Mouse (Mus musculus) T-helper 17 cell (primary cell): Measurements from ENCODE around the gene Fbxl17.

Source experiments
- in situ Hi-C, 2 experiments: fragments of 300-600 bp; cut with MboI, MseI; formaldehyde crosslinking; loops; 1 replicate in 1 of 2; 2 replicates in 1 of 2; pipeline ENCODE4 v1.15.1; 2025; ENCODE audit warnings: high pct_unique_total_duplicates in 2 of 2

Fbxl17 gene

DNA sequence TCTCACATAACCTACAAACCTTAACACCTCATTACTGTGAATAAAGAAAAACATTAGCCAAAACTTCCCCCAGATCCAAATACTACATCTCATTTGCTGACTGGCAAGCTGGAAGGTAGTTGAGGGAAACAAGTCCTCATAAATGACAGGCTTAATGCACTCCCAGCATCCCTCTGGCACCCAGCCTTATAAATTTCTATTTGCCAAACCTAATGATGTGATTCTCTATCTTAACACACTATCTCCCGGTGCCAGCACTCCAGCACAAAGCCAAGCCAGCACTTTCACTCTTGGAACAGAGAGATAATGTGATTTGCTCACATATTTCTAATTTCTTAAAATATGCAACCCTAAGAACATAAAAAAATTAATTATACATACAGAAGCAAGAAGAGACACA is 34.6 kb downstream of the Fbxl17 start:
- in situ Hi-C loops, result loop anchor here in 1 of 2 experiments (5.0 kb wide), 1 partner anchor 143 kb away; no protein-coding TSS in a partner anchor

DNA sequence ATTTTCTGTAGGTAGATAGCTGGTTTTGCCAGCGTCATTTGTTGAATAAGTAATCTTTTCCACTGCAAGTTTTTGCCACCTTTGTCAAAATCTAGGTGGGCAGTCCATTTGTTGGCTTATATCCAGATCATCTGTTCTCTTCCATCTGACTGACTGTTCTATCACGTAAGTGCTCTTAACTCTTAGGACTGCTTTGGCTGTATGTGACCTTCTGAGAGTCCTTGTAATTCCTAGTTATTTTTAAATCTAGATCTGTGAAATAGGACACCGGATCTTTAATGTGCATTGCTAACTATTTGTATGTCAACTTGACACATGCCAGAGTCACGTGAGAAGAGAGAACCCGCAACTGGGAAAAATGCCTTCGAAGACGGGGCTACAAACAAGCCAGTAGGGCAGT is 37.3 kb downstream of the Fbxl17 start:
- in situ Hi-C loops, result no loop called here

- in situ Hi-C loops, result no loop called here
Observed at GRCm38 (mm10) chr17:63459712-63460495, 39.9 kb downstream of the Fbxl17 start.

DNA sequence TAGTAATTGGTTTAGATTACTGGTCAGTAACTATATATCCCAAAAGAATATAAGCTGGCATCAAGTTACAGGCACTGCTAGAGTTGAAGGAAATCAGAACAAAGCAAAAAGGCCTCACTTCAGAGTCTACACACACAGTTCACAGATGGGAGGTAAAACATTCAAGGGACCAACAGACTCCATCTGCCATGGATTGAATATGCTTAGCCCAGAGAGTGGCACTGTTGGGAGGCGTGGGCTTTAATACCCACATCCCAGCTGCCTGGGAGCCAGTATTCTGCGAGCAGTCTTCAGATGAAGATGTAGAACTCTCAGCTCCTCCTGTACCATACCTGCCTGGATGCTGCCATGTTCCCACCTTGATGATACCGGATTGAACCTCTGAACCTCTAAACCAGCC is 41.8 kb downstream of the Fbxl17 start:
- in situ Hi-C loops, result no loop called here

DNA sequence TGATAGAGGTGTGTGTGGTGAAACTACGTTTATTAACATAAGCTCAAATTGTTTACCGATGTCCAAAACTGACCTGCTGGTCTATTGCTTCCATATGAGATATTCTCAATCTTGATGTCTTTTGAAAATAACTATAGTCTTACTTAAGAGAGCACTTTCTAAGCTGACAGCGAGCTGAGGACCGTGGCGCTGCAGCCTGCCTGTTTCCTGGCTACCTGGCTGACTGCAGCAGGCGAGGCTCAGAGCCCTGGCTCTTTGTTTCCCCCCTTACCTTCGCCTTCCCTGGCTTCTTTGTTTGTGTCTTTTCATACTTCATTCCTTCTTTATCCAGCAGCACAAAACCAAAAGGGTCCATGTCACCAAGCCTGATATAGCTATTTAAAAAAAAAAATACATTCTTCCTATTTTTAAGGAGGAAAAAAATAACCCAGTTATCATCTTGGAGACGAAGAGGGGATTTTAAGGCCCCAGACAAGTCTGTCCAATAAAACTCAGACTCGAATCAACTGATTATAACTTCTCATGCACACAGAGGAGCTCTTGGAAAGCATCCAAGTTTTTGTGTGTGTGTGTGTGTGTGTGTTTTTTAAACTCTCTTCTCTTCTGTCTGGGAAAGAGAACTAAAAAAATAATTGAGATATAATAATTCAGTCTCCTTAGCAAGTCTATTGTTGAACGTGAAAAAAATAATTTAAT is 48.4 kb downstream of the Fbxl17 start:
- in situ Hi-C loops, result no loop called here

GRCm38 (mm10) chr17:63447691-63448090 is 52.1 kb downstream of the Fbxl17 start:
- in situ Hi-C loops, result no loop called here

DNA sequence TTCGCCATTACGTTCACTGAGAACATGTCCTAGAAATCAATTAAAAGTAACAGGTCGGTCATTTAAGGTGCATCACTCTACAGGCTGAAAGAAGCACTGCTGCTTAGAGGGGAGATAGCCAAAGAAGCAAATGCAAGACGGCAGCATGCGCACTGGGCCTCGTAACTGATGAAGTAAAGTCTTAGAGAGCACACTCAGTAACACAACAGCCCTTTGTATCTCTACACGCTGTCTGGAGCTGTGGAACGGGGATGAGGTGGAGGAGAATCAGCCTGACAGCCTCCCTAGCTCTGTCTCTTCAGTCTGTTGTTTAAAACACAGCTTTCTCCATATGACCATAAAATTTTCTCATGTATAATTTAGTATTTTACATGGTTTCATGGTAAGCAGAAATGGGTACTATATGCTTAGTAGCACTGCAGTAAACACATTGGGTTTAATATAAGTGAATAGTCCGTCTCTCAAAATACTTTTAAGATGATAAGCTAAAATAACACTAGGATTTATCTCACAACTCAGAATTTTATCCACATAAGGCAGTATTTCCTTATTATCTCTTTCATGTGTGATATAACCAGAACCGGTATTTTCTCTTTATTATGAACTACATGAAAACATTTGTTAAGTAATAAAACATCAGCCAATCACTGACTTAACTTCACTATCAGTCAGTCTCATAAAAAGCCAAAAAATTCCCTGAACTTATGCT is 52.7 kb downstream of the Fbxl17 start:
- in situ Hi-C loops, result no loop called here

GRCm38 (mm10) chr17:63445212-63445611 is 54.6 kb downstream of the Fbxl17 start:
- in situ Hi-C loops, result no loop called here

DNA sequence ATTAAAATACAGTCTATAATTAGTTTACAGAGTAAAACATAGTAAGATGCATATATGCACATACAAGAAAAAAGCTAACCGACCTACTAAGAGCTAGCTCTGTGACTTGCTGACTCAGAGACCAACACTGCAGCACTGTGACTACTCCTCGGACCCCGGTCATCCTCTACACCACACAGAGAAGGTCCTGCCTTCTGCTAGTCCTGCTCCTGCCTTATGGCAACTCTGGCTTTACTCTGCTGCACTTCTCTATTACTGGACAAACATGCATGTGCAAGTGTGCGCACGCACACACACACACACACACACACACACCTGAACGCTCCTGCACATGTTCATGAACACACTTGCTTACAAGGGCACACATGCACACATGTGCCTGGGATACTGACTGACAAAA is 62.4 kb downstream of the Fbxl17 start:
- in situ Hi-C loops, result no loop called here

DNA sequence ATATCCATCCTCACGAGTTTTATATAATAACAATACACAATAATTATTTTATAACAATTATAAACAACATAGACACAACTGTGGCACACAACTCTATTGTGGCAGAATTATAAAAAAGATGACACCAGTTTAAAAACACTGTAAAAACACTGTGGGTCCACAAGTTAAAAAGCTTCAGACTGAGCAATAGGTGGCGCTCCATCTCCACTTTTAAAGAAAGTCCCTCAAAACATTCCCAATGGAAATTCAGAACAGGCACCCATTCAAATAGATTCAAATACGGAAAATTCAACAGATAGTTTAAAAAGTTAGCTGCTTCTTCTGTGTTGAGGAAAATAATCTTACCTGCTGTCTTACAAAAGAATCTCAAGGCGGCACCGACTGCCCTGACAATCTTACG is 65.7 kb downstream of the Fbxl17 start:
- in situ Hi-C loops, result no loop called here

GRCm38 (mm10) chr17:63431650-63432049 is 68.2 kb downstream of the Fbxl17 start:
- in situ Hi-C loops, result no loop called here

- in situ Hi-C loops, result no loop called here
Observed at GRCm38 (mm10) chr17:63430395-63431075, 69.3 kb downstream of the Fbxl17 start.

- in situ Hi-C loops, result no loop called here
Observed at GRCm38 (mm10) chr17:63423851-63424250, 76.0 kb downstream of the Fbxl17 start.

DNA sequence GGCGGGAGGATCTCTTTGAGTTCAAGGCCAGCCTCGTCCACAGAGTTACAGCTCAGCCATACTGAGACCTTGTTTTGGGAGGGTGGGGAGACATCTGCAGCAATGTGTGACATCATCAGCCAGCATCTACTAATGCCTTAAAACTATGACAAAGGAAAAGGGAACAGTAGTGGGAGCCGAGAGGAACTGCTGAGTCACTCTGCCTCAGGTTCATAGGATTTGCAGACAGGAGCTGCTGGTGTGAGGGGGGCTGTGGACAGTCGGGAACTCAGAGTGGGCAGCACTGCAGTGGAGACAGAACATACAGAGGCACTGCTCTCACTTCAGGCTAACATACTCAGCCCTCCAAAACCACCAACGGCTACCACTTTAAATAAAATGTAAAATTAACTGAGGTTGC is 77.1 kb downstream of the Fbxl17 start:
- in situ Hi-C loops, result no loop called here

DNA sequence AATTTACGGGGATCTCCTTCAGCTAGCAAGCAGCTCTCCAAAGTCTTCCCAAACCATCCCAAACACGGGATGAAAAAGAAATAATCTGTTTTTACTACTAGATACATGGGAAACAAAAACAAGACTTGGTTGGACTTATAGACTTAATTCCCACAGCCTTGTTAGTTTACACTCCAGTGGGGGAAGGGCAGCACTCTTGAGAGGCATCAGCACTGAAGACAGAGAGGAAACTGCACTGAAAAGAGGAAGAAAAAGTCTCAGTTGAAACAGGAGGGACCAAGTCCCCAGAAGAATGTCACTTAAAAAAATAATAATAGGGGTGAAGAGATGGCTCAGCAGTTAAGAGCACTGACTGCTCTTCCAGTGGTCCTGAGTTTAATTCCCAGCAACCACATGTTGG is 78.0 kb downstream of the Fbxl17 start:
- in situ Hi-C loops, result no loop called here

- in situ Hi-C loops, result loop anchor here in 1 of 2 experiments (10.0 kb wide), 1 partner anchor 95 kb away; no protein-coding TSS in a partner anchor
Observed at GRCm38 (mm10) chr17:63419503-63419902, 80.3 kb downstream of the Fbxl17 start.

GRCm38 (mm10) chr17:63413973-63414580 is 85.7 kb downstream of the Fbxl17 start:
- in situ Hi-C loops, result loop anchor here in 1 of 2 experiments (10.0 kb wide), 1 partner anchor 89 kb away; no protein-coding TSS in a partner anchor

GRCm38 (mm10) chr17:63411564-63411963 is 88.3 kb downstream of the Fbxl17 start:
- in situ Hi-C loops, result loop anchor here in 1 of 2 experiments (10.0 kb wide), 1 partner anchor 87 kb away; no protein-coding TSS in a partner anchor

- in situ Hi-C loops, result loop anchor here in 1 of 2 experiments (10.0 kb wide), 1 partner anchor 85 kb away; no protein-coding TSS in a partner anchor
Observed at GRCm38 (mm10) chr17:63410101-63410500, 89.7 kb downstream of the Fbxl17 start.

DNA sequence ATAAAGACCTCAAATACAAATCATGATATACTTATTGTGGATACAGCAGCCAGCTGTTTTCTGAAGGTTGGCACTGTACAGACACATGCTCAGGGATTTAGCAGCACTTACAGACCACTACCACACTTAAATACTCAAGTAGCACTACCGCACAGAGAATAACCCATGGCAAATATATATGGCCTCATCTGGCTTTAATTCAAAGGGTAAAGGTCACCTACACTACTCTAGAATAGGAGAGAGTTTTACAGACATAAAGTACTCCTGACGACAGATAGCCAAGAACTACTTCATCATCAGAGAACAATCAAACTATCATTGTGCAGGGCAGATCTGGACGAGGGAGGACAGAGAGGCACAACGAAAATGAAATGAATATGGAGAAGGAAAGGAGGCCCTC is 93.9 kb downstream of the Fbxl17 start:
- in situ Hi-C loops, result no loop called here

GRCm38 (mm10) chr17:63405471-63405870 is 94.3 kb downstream of the Fbxl17 start:
- in situ Hi-C loops, result no loop called here
